Mouse (Mus musculus) ovary, postnatal 36 days (tissue): ENCODE measurements around the gene Zfp141.
A peak's percentile ranks its signal among the peaks of the same experiment; 100 is the strongest.

Source experiments
- DNase-seq: peaks from one replicate; pipeline ENCODE4 v3.0.0; 2022; ENCODE audit warnings: low spot score, mixed read lengths

Gene Zfp141

DNA sequence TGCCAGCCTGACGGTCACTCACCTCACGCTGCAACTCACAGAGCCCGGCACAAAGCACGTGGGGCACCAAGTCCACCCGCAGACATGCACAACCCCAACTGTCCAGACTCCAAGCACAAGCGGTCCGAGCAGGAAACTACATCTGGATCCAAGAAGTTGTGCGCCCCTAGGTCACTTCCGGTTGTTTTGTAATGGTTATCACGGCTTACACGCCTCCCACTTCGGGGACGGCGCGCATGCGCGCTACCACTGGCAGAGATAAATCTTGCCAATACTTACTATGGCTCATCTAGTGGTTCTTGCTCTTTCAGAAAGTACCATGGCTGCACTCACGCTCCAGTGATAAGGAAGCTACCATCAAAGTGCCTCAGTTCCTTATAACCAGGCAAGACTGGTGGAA is at the start of gene Zfp141:
Gene Zfp141 (minus strand): TSS at position 153 of the 400 bp plus-strand sequence.
- DNase-seq = peak; percentile 79

DNA sequence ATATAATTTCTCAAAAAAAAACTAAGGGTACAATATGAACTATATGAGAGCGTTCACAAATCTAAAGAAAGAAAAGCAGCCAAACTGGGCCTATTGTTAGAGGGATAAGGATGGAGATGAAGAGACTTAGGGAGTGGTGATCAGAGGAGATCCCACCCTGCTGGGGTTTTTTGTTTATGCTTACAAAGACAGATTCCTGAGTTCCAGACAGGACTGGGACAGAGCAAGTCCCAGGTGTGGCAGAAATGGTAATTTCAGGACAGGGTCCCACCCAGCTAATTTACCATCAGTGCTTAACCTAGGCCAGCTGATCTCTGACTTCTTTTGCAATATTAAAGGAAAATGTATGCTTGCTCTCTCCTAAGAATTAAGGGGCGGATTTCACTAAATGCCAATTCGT is 46.2 kb upstream of the Zfp141 start:
- no peak for DNase-seq

DNA sequence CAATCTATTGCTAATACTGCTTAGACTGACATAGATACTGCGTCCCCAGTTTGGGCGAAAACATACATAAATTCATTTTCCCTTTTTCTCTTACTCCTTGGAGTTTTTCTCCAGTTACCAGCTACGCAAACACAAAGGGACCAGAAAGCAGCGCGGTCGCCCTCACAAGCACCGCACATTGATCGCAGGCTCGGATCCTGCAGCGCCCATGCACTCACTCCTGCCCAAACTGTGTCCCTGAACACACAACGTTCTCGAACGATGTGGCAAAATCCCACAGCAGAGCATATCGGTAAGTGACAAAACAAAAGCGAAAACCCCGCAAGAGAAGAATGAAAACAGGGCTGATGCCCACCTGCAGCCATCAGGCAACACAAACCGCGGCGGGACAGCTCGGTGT is 354 bp downstream of the Zfp141 start:
- no peak for DNase-seq

DNA sequence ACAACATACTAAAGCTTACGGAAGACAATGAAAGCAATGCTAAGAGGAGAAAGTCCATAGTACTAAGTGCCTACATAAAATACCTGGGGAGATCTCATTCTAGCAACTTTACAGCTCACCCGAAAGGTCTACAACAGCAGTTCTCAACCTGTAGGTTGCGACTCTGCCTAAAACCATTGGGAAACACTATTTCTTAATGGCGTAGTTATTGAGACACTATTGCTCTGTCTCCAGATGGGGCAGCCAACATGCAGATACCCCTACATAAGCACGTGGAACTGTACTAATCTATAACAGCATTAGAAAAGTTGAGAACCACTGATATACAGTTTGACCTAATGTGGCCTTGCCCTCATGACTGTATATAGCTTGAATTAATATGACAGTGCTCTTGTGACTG is 7.3 kb downstream of the Zfp141 start:
- no peak for DNase-seq

DNA sequence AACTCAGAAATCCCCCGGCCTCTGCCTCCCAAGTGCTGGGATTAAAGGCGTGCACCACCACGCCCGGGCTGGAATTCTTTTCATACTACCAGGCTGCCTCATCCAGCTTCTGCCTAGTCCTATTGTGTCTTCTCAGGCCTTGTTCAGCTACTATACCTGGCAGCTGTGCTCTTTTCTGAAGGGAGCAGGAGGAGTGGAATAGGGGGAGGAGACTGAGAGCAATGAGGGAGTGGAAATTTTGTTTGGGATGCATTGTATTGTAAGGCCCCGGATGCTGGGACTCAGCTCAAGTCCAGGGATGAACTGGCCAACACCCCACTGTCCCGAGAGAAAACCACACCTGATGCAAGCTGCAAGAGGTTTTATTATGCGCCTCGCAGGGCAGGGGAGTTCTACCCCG is 8.2 kb downstream of the Zfp141 start:
- no peak for DNase-seq

DNA sequence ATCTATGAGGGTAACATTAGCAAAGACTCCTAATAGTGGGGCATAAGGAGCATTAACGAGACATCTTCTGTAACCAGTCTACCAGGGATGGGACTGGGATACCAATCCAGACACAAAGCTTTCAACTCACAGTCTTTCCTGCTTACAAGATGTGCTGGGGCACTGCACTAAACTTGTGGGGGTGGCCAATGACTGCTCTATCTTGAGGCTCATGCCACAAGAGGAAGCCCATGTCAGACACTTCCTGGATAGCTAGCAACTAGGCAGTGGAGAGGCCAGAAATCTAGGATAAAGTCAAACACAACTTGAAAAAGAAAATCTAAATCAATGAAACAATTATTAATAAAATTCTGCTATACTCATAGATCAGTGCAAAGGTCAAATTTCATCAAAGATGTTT is 9.3 kb downstream of the Zfp141 start:
- no peak for DNase-seq

DNA sequence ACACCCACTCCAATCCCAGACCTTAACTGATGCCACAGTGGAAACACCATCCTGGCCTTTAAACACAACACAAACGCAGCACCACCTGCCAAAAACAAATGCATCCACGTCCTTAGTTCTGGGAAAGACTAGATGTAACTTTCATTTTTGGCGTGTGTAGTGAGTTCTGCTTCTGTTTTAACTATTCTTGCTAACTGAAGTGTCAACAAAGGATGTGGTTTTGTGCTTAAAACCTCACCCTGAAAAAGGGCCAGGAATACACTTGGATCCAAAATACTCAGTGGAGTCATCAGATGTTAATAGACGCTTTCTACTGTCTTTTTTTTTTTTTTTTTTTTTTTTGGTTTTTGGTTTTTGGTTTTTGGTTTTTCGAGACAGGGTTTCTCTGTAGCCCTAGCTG is 14.7 kb downstream of the Zfp141 start:
- DNase-seq = no peak

DNA sequence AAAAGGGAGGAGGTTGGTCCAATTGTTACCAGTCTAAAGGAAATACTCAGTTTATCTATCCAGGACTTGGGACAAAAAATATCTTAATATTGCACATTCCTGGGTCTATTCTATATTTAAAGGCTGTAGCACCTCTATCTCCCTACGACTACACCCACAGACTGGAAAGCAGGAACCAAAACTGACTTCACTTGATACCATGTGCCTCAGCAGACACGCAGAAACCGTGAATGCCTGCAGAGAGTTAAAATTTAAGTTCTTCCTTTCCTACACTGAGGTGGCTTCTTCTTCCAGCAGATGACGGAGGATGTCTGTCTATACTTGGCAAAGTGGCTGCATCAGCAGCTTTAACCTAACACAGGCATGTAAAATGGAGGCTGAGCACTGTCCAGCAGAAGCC is 15.2 kb downstream of the Zfp141 start:
- DNase-seq = no peak

DNA sequence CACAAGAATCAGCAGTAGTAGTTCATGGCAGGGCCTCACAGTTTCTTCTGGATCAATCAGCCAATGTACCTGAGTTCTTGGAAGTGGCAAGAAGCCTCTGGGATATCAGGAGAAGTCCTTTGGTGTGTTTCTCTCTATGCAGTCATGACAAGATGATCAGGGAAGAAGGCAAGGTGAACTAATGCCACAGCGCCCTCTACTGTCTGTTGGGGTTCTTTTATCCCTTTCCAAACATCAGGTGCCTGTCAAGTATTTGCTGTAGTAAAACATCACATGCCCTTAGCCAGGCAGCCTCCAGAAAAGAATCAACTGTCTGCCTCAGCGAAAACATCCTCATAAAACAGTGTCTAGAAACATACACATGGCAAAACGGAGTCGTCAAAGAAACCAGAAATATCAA is 50.9 kb downstream of the Zfp141 start:
- no peak for DNase-seq

DNA sequence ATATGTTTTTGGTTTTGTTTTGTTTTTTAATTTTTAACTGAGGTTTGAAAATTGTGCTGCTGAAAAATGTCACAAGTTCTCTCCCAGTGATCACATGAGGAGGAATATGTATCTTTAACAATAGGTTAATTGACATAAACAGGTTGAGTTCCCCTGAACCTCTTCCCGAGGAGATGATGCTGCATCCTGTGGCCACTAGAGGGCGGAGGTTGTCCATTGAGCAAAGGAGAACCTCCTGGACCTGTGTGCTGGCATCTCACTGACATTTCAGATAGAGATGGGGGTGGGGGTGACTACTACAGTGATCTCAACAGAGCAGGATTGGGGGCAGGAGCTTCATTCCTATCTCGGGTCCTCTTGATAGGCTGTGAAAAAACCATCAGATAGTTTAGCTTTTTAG is 54.9 kb downstream of the Zfp141 start:
- no peak for DNase-seq

DNA sequence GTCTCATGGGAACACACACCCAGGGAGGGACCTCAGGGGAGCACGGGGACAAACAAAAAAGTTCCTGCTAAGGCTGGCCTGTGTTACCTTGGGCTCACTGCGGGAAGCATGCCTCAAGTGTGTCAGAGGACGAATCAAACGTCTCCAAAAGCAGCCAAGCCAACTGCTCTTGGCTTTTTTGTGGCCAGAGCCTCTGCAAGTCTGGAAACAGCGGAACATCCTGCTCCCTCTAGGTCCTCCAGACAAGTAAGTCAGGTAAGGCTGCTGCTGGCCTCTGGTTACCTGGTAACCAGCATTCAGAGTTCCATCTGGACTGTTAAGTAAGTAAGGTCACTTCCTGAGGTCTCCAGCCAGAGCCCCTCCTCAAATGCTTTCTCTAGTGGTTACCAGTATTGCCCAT is 57.7 kb downstream of the Zfp141 start, which contains the start of gene 4933421I07Rik:
Gene 4933421I07Rik (minus strand): TSS at position 271 of the 400 bp plus-strand sequence.
- no peak for DNase-seq

DNA sequence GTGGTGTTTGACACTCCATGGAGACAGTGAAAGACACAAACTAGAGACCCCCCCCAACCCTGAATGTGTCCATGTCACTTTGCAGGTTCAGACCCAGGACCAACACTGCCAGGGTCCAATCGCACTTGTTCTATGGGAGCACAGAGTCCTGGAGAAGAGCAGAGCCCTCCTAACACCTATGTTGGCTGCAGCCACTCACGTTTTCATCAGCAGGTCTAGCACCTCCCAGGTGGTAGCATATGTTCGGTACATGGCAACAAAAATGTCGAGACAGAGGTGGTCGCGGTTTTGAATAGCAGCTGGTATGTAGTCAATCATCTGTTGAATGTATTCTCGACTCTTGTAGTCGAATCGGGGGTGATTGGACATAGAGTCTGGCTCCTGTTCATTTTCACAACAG is 58.2 kb downstream of the Zfp141 start:
- DNase-seq = no peak
